Mouse (Mus musculus) left cerebral cortex, postnatal 25 days (tissue): ENCODE data around the gene Ankrd60. TPM values are rescaled to one million over a fixed set of nuclear protein-coding genes. Genes with fewer than 3 reads are reported as not detected.
A peak's percentile ranks its signal among the peaks of the same experiment; 100 is the strongest.

ENCODE experiments used
- DNase-seq, 2 experiments: peaks; one replicate each; pipeline ENCODE4 v3.0.0; 2022; ENCODE audit warnings: low spot score in 2 of 2, mixed read lengths in 1 of 2
- intact Hi-C: fragments of 180-260 bp; cut with DNase I; formaldehyde crosslinking; loops from one replicate; pipeline ENCODE4 v1.15.1; 2025
- total RNA-seq, 2 experiments: library from RNA; stranded (reverse); gene quantifications; 2 replicates each; pipeline ENCODE4 v1.2.3; 2021

The Ankrd60 gene
- total RNA-seq, 2 experiments from 2014 or later: not detected

GRCm38 (mm10) chr2:173586118-173586968 is 8.2 kb upstream of the Ankrd60 start:
- intact Hi-C loops: loop anchor here (2.0 to 10.0 kb wide), 4 partner anchors 198 to 710 kb away; partner anchors contain the start of genes Gnas and Stx16
- peak; percentile 25 to 41 for DNase-seq

GRCm38 (mm10) chr2:173585387-173586117 is 7.4 kb upstream of the Ankrd60 start:
- peak; percentile 21 to 37 for DNase-seq
- intact Hi-C loops: loop anchor here (2.0 to 10.0 kb wide), 4 partner anchors 199 to 711 kb away; partner anchors contain the start of genes Gnas and Stx16

DNA sequence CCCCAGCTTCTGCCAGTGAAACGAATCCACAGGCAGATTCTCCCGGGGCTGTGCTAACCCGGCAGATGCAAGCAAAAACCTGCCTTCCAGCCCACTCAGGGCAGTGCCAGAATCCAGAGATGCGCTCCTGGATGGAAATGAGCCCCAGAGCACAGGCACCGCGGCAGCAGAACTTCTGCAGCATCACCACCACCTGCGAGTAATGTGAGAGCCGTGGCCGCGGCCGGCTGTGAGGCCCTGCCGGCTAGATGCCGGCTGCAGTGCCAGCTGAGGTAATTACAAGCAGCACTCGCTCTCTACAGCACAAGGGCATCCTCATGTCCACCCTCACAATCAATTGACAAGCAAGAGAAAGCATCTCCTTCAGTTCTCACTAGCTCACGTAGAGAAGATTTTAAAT is 6.2 kb upstream of the Ankrd60 start:
- DNase-seq: no peak
- intact Hi-C loops: loop anchor here (10.0 kb wide), 1 partner anchor 200 kb away; no protein-coding TSS in a partner anchor

- intact Hi-C loops: loop anchor here (10.0 kb wide), 1 partner anchor 201 kb away; no protein-coding TSS in a partner anchor
- DNase-seq: no peak
These were observed 5.3 kb upstream of the Ankrd60 start for GRCm38 (mm10) chr2:173583455-173583854.

- intact Hi-C loops: loop anchor here (10.0 kb wide), 1 partner anchor 202 kb away; no protein-coding TSS in a partner anchor
- DNase-seq: no peak
These were observed 4.7 kb upstream of the Ankrd60 start for GRCm38 (mm10) chr2:173582903-173583302.

- intact Hi-C loops: loop anchor here (10.0 kb wide), 1 partner anchor 204 kb away; no protein-coding TSS in a partner anchor
- DNase-seq: no peak
These were observed 2.9 kb upstream of the Ankrd60 start for GRCm38 (mm10) chr2:173581096-173581495.

GRCm38 (mm10) chr2:173578595-173578994 is 430 bp upstream of the Ankrd60 start:
- intact Hi-C loops: no loop called here
- DNase-seq: no peak

DNA sequence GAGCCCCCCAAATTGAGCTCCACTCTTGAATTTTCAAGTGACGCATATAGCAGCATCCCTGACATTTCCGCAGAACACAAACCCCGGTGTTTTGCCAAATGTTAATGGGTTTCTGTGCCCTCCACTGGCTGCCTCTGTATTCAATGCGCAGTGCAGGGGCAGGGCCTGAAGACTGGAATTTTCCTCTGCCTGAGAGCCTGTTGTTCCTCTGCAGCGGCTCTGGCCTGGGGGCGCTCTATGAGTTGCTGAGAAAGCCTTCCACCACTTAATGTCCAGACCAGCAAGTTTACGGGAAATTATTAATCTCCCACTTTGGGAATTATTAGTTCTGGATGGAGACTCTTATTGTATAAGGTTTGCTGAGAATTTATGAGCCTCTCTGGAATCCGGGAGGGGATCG is 14.0 kb downstream of the Ankrd60 start:
- no peak for DNase-seq
- intact Hi-C loops: loop anchor here (5.0 kb wide), 1 partner anchor 1338 kb away; no protein-coding TSS in a partner anchor

DNA sequence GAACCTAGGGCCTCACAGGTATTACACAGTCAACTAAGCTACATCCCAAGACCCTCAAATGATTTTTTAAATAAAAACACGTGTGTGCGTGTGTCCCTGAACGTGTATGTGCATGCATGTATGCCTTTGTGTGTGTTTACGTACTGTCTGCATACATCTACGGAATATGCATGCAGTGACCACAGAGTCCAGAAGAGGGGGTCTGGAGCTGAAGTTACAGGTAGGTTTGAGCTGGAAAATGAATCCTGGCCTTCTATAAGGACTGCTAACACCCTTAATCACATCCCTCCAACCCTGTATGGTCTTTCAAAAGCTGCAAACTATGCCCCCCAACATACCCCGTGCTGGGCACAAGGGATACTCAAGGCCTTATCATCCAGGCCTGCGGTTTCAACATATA is 14.8 kb downstream of the Ankrd60 start:
- DNase-seq: peak; percentile 32 to 37
- intact Hi-C loops: loop anchor here (5.0 kb wide), 1 partner anchor 1339 kb away; no protein-coding TSS in a partner anchor

- intact Hi-C loops: loop anchor here (1.0 to 5.0 kb wide), 3 partner anchors 376 to 1340 kb away; no protein-coding TSS in a partner anchor
- peak; percentile 72 to 78 for DNase-seq
These were observed 16.2 kb downstream of the Ankrd60 start for GRCm38 (mm10) chr2:173561851-173562442.

DNA sequence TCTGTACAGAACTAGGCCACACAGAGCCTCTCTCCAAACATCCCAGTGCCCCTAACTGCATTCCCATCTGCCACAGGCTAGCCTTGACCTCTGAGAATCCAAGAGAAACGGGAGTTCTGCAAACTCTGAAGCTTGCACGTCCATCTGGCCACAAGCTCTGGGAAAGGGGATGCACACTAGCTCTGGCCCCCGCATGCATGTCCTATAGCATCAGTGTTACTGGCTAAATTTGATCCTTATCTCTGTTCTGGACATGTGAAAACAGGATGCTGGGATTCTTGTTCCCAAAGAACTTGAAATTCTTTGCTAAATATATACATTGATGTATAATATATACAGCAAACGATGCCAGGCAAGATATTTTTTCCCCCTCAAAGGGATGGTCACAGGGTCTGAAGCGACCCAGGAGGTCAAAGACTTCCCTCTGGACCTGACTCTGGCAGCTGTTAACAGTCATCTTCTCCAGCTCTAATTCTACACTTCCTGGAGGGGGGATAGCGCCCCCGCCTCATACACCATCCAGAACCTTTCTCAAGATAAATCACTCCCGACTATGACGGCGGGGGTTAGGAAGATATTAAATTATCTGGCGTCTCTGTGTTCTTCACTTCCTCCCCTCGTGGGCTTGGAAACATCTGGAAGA is 19.3 kb downstream of the Ankrd60 start:
- intact Hi-C loops: no loop called here
- DNase-seq: no peak

GRCm38 (mm10) chr2:173553863-173554262 is 24.3 kb downstream of the Ankrd60 start:
- no peak for DNase-seq
- intact Hi-C loops: no loop called here

GRCm38 (mm10) chr2:173550681-173551080 is 27.5 kb downstream of the Ankrd60 start:
- intact Hi-C loops: no loop called here
- no peak for DNase-seq

- intact Hi-C loops: loop anchor here (5.0 kb wide), 1 partner anchor 277 kb away; no protein-coding TSS in a partner anchor
These were observed 28.9 kb downstream of the Ankrd60 start for GRCm38 (mm10) chr2:173549236-173549635.

DNA sequence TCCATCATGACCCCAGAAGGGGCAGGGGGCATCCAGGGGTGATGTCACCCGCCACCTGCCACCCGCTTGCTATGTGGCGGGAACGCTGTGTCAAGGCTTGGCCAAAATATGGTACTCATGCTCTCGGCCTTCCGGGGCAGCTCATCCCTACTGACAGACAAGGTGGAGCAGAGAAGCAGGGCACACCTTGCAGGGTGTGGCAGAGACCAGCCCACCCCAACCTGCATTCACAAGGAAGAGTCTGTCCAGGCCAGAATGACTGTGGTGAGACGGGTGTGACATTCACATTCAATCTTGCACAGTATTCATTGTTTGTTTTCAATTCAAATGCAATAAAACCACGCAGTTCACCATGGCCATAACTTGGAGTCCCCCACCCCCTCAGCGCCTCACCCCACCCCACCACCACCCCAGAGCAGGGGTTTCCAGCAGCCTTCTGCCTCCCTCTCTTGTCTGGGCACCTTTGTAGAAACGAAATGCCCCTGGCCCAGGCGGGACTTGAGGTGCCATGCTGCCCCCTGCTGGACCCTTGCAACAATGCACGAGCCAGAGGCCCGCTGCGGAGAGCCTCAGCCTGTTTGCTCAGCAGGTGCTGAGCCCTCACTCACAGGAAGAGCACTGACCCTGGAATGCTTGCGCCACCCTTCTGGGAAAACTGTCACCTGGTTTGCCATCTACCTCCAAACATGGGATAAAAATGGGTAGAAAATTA is 32.0 kb downstream of the Ankrd60 start:
- peak; percentile 81 to 84 for DNase-seq
- intact Hi-C loops: loop anchor here (1.0 to 5.0 kb wide), 4 partner anchors 274 to 360 kb away; partner anchors contain the start of gene Zbp1

More at GRCm38 (mm10) chr2:173549236-173549635, 28.9 kb downstream of the Ankrd60 start:
- DNase-seq: no peak

DNA sequence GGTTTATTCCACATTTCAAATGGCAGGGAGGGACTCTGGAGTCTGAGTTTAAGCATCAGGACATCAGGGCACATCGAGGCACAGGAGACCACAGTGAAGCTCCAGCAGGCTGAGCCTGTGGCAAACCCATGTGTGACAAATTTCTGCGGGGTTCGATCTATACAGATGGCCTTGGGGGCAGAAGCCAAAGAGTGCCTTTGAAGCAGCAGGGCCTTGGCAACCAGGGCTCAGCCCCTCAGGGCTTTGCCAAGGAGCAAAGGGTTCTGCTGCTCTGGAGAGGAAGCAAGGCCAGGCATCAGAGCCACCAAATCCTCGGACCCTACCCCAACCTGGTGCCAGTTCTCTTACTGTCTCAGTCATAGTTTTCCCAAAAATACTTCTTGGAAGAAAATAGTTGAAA is 35.4 kb downstream of the Ankrd60 start:
- intact Hi-C loops: no loop called here

GRCm38 (mm10) chr2:173541748-173542147 is 36.4 kb downstream of the Ankrd60 start:
- no peak for DNase-seq
- intact Hi-C loops: no loop called here

More for the DNA sequence above, 35.4 kb downstream of the Ankrd60 start:
- DNase-seq: no peak

- intact Hi-C loops: no loop called here
- no peak for DNase-seq
These were observed 38.4 kb downstream of the Ankrd60 start for GRCm38 (mm10) chr2:173539781-173540180.
